In genomic region chr10:41280796-41281195, GRCm38 (mm10) we compare ENCODE assay signal across 23 mouse cellular contexts. TPM values are rescaled to one million over a fixed set of nuclear protein-coding genes. Genes with fewer than 3 reads are reported as not detected.
DNase-seq lines count a peak whose midpoint lies in the region; ATAC-seq and TF ChIP-seq lines count a peak whose summit lies in the region.
"Had no signal": no experiment of that assay in that cellular context is flagged by ENCODE, and none has a peak within 500 bp of the region (broad histone marks: within the 10 kb centered on the region; RNA-seq: fewer than 3 reads in every experiment).

No protein-coding gene starts in this region.

- DNase-seq in frontal cortex, postnatal 14 days (ENCODE audit: low spot score in 2 of 2): no peak
- DNase-seq in heart, postnatal 0 days (ENCODE audit: low spot score): no peak
- no peak for DNase-seq in heart, adult 8-10 months (ENCODE audit: low spot score)
- DNase-seq in NIH3T3 (ENCODE audit: low read depth): peak; percentile 16
- peak; percentile 59 for DNase-seq in brain, adult 2 months (ENCODE audit: low read depth, low spot score)
- no peak for DNase-seq in spleen, postnatal 10 days (ENCODE audit: low spot score in 2 of 2)
- DNase-seq: adrenal gland, adult 8-10 months; adrenal gland, postnatal 14 days; adrenal gland, postnatal 36 days; cerebellum, adult 11-12 months; cerebellum, adult 2 months; cerebellum, adult 9-10 months; forebrain, postnatal 0 days had no signal

- peaks cover 6% of the 10 kb centered on the region; the same call in 1 of the 2 replicates for H3K4me1 ChIP-seq in heart, postnatal 0 days (ENCODE audit: control insufficient read depth, insufficient read depth)
- H3K4me1 ChIP-seq: forebrain, embryonic 12.5 days; forebrain, embryonic 15.5 days had no signal

- no peaks in the 10 kb centered on the region for H3K27me3 ChIP-seq in heart, postnatal 0 days (ENCODE audit: control insufficient read depth, insufficient read depth, low read length)
- H3K27me3 ChIP-seq: embryonic facial prominence, embryonic 12.5 days; forebrain, embryonic 12.5 days; forebrain, embryonic 15.5 days; Patski had no signal

- no peaks in the 10 kb centered on the region for H3K9me3 ChIP-seq in heart, postnatal 0 days (replicated peaks; ENCODE audit: control insufficient read depth, low read length)
- H3K9me3 ChIP-seq: embryonic facial prominence, embryonic 10.5 days; embryonic facial prominence, embryonic 12.5 days; forebrain, embryonic 12.5 days; forebrain, embryonic 15.5 days had no signal

- no peak for TF ChIP-seq CTCF in heart, postnatal 0 days (IDR thresholded peaks at IDR 0.05; ENCODE audit: low read depth)

- no peak overlapping the region for H3K4me2 ChIP-seq in heart, postnatal 0 days (ENCODE audit: low read depth, low read length)
- H3K4me2 ChIP-seq: embryonic facial prominence, embryonic 12.5 days; forebrain, embryonic 12.5 days; forebrain, embryonic 15.5 days had no signal

- H3K9ac ChIP-seq in heart, postnatal 0 days (replicated peaks; ENCODE audit: low read depth, low read length): no peak overlapping the region
- H3K9ac ChIP-seq: embryonic facial prominence, embryonic 12.5 days; forebrain, embryonic 12.5 days; forebrain, embryonic 15.5 days; forebrain, postnatal 0 days had no signal

- no peak overlapping the region for H3K4me3 ChIP-seq in heart, postnatal 0 days (ENCODE audit: low read depth, low read length)
- H3K4me3 ChIP-seq: embryonic facial prominence, embryonic 10.5 days; embryonic facial prominence, embryonic 12.5 days; forebrain, embryonic 12.5 days; forebrain, embryonic 15.5 days had no signal

- TF ChIP-seq EP300 in heart, postnatal 0 days (IDR thresholded peaks at IDR 0.05; ENCODE audit: low read depth): no peak

- ATAC-seq in frontal cortex, adult (ENCODE audit: low TSS enrichment): peak; percentile 91; the same call in 1 of the 2 replicates
- ATAC-seq in heart, postnatal 0 days (ENCODE audit: insufficient read depth, low read depth): no peak
- ATAC-seq in cerebellum, adult (ENCODE audit: insufficient number of reproducible peaks, low FRiP score, low TSS enrichment): no peak
- ATAC-seq: activated CD4-positive, CD25-positive, alpha-beta regulatory T cell, adult 4 months; forebrain, embryonic 15.5 days; forebrain, postnatal 0 days; Patski had no signal

- H3K36me3 ChIP-seq in heart, postnatal 0 days (replicated peaks; ENCODE audit: control insufficient read depth, insufficient read depth, low read length): peaks cover 45% of the 10 kb centered on the region
- H3K36me3 ChIP-seq: embryonic facial prominence, embryonic 10.5 days; forebrain, embryonic 12.5 days had no signal

- peak overlapping the region; percentile 9; the same call in 1 of the 2 replicates for H3K27ac ChIP-seq in heart, postnatal 0 days (ENCODE audit: low read depth)
- H3K27ac ChIP-seq: embryonic facial prominence, embryonic 10.5 days; embryonic facial prominence, embryonic 12.5 days; forebrain, embryonic 12.5 days; forebrain, embryonic 15.5 days had no signal

- 58% methylated on average over 2 of the region's 2 CpGs for WGBS in heart, postnatal 0 days

RNA-seq across cellular contexts. Expression of gene Fig4, which starts 22.3 kb away (rescaled TPM):
- 78.9 and 86.9 TPM in 2 replicates for total RNA-seq in heart, postnatal 0 days (2014; rRNA removed; ENCODE audit: low replicate concordance)
- polyA plus RNA-seq in heart, postnatal 0 days (2015; fragmentation: Nextera tagmentation; extraction: Ambion mirVana): 47.3 and 55.5 TPM in 2 replicates
- total RNA-seq in heart, adult 8-10 months (2022): 10 to 100 TPM; 25.9 to 31.7 (median 28.2) TPM

RNA-seq across cellular contexts. Expression of gene Ak9, which starts 23.0 kb away (rescaled TPM):
- 0.23 TPM in 1 of 2 replicates, not detected in the other for total RNA-seq in heart, postnatal 0 days (2014; rRNA removed; ENCODE audit: low replicate concordance)
- polyA plus RNA-seq in heart, postnatal 0 days (2015; fragmentation: Nextera tagmentation; extraction: Ambion mirVana): 0.18 and 0.29 TPM in 2 replicates
- under 1 TPM in 2 of 4 experiments, not detected in 2; 0.03 TPM for total RNA-seq in heart, adult 8-10 months (2022)
- total RNA-seq: adrenal gland, postnatal 36 days; MEL had no signal
- polyA plus RNA-seq: C2C12 had no signal

Comparison
In these comparisons a context has a peak if more than half of its experiments do, and no peak if none do; other contexts are left out.
1. DNase-seq: peak in NIH3T3 (single experiment) and brain, adult 2 months (single experiment); none in frontal cortex, postnatal 14 days (0 of 2), heart, postnatal 0 days (single experiment), heart, adult 8-10 months (single experiment) and spleen, postnatal 10 days (0 of 2).